Mouse (Mus musculus): ENCODE data around the gene Stbd1. TPM values are rescaled to one million over a fixed set of nuclear protein-coding genes. Genes with fewer than 3 reads are reported as not detected.

Gene Stbd1
- 6.3 TPM for polyA plus RNA-seq (2014; fragmentation: Illumina TruSeq; extraction: RNeasy Lipid Tissue Mini Kit (QIAGEN cat#74804); ENCODE audit: low read depth, low replicate concordance)

GRCm38 (mm10) chr5:92602691-92603690 is at the start of gene Stbd1:
Stbd1 (plus strand) TSS chr5:92603041.

GRCm38 (mm10) chr5:92554891-92555511 is 47.8 kb upstream of the Stbd1 start, which contains the start of gene Fam47e:
Fam47e (plus strand) TSS chr5:92555069.

Other genes starting within 250 kb of the Stbd1 start
- gene Nup54, start 167.8 kb upstream of the Stbd1 start, polyA plus RNA-seq (2014; fragmentation: Illumina TruSeq; extraction: RNeasy Lipid Tissue Mini Kit (QIAGEN cat#74804); ENCODE audit: low read depth, low replicate concordance) = 34.6 TPM
- gene Scarb2, start 96.2 kb upstream of the Stbd1 start, polyA plus RNA-seq (2014; fragmentation: Illumina TruSeq; extraction: RNeasy Lipid Tissue Mini Kit (QIAGEN cat#74804); ENCODE audit: low read depth, low replicate concordance) = 52.7 TPM
- 1.4 TPM for gene Fam47e, start 48.0 kb upstream of the Stbd1 start, polyA plus RNA-seq (2014; fragmentation: Illumina TruSeq; extraction: RNeasy Lipid Tissue Mini Kit (QIAGEN cat#74804); ENCODE audit: low read depth, low replicate concordance)
- gene Ccdc158, start 72.2 kb downstream of the Stbd1 start, polyA plus RNA-seq (2014; fragmentation: Illumina TruSeq; extraction: RNeasy Lipid Tissue Mini Kit (QIAGEN cat#74804); ENCODE audit: low read depth, low replicate concordance) = 2.5 TPM
- 2.1 TPM for gene Shroom3, start 80.4 kb downstream of the Stbd1 start, polyA plus RNA-seq (2014; fragmentation: Illumina TruSeq; extraction: RNeasy Lipid Tissue Mini Kit (QIAGEN cat#74804); ENCODE audit: low read depth, low replicate concordance)

Data from kidney, adult 10 weeks (tissue).